Mouse (Mus musculus) B cell, adult 2 months (primary cell): ENCODE data around the gene Ugt1a1.

Source experiments
- DNase-seq, 2 experiments: peaks; one replicate each; pipeline ENCODE4 v3.0.0; 2022

The Ugt1a1 gene

GRCm38 (mm10) chr1:88259643-88260024, 47.9 kb downstream of the Ugt1a1 start:
- no peak for DNase-seq

GRCm38 (mm10) chr1:88260114-88260513, 48.4 kb downstream of the Ugt1a1 start:
- no peak for DNase-seq

GRCm38 (mm10) chr1:88260604-88261377, 49.0 kb downstream of the Ugt1a1 start:
- no peak for DNase-seq

- DNase-seq: no peak
These were observed 49.9 kb downstream of the Ugt1a1 start for GRCm38 (mm10) chr1:88261706-88262105.

- no peak for DNase-seq
These were observed 50.5 kb downstream of the Ugt1a1 start for GRCm38 (mm10) chr1:88262255-88262654.

- DNase-seq: no peak
These were observed 51.2 kb downstream of the Ugt1a1 start for GRCm38 (mm10) chr1:88262961-88263360.

GRCm38 (mm10) chr1:88263778-88264177, 52.0 kb downstream of the Ugt1a1 start:
- no peak for DNase-seq

GRCm38 (mm10) chr1:88264237-88264868, 52.6 kb downstream of the Ugt1a1 start:
- DNase-seq: no peak

GRCm38 (mm10) chr1:88264869-88265240, 53.1 kb downstream of the Ugt1a1 start:
- no peak for DNase-seq

- DNase-seq: no peak
These were observed 54.4 kb downstream of the Ugt1a1 start for GRCm38 (mm10) chr1:88266123-88266522.

- no peak for DNase-seq
These were observed 55.7 kb downstream of the Ugt1a1 start for GRCm38 (mm10) chr1:88267489-88267888.

GRCm38 (mm10) chr1:88268070-88268469, 56.3 kb downstream of the Ugt1a1 start:
- DNase-seq: no peak
